Mouse (Mus musculus): ENCODE results near the gene Phf10. TPM values are rescaled to one million over a fixed set of nuclear protein-coding genes. Genes with fewer than 3 reads are reported as not detected.

The Phf10 gene
- 157 TPM for polyA plus RNA-seq (2014; fragmentation: Illumina TruSeq; extraction: RNeasy Lipid Tissue Mini Kit (QIAGEN cat#74804))

GRCm38 (mm10) chr17:14960951-14961556, at the start of gene Phf10:
TSS of gene Phf10 (minus strand) at chr17:14961273.

DNA sequence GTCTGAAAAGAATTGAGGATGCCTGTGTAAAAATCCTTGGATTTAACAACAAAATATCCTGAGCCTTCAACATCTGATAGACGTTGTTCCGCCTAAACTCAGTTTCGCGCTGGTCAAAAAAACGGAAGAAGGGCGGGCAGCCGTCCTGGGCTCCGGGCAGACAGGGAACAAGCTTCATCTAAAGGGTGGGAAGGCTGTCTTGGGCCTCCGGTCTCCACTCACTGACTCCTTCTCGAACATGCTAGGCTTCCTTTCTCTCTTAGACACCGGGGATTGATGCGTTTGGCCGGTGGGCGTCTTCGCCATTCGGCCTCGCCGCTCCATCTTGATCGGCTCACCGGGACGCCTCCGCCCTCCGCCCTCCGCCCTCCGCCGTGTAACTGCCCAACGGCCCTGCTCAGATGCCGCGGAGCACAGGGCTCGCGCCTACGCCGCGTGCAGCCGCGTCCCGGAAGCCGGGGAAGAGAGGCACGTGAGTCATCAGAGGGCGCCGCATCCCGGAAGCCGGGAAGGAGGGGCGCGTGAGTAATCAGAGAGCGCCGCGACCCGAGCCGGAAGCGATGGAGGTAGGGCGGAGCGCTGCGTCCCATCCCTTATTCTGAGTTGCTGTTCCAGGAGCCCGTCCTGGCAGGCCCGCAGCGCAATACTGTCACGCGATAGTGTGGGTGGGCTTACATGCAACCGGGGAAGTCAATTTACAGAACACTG, 48.8 kb upstream of the Phf10 start, which contains the start of gene Gm3435:
Gene Gm3435 (plus strand): TSS at position 471 of the 708 bp plus-strand sequence.

GRCm38 (mm10) chr17:14978362-14979038, 17.4 kb upstream of the Phf10 start, which contains the start of the genes 9030025P20Rik and Gm3417:
TSS of gene 9030025P20Rik (plus strand) at chr17:14978468.
TSS of gene Gm3417 (minus strand) at chr17:14978790.

DNA sequence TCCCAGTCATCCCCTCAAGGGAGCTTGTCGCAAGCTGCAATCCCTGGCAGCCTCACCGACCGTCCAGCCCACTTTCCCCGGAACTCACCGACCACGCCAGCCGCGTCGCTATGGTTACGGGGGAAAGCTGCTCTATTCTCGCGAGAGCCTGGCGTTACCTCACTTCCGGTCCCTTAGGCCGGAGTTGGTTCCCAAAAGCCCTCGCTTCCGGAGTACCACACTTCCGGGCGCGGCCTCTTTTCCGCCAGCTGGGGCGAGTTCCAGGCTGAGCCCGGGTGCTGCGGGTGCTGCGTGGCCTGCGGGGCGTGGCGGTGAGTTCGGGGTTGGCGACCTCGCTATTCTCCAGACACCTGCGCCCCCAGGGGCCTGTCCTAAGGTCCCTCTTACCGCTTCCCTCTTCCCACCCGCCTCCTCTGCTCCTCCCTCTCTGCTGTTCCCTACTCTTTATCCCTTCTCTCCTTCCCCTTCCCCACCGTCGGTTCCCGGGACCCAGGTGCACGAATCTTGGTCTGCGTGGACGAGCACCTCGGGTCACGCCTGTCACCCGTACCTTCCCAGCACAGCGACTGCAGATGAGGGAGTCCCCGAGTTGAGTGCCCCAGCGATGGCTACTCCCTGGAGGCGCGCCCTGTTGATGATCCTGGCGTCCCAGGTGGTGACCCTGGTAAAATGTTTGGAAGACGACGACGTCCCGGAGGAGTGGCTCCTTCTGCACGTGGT, 17.9 kb downstream of the Phf10 start, which contains the start of the genes Wdr27 and 1600012H06Rik:
Gene Wdr27 (minus strand): TSS at position 150 of the 720 bp plus-strand sequence.
Gene 1600012H06Rik (plus strand): TSS at position 176 of the 720 bp plus-strand sequence.

Other genes starting within 250 kb of the Phf10 start
- 2.6 TPM for gene Wdr27, start 18.1 kb downstream of the Phf10 start, polyA plus RNA-seq (2014; fragmentation: Illumina TruSeq; extraction: RNeasy Lipid Tissue Mini Kit (QIAGEN cat#74804))
- 167 TPM for gene 1600012H06Rik, start 18.1 kb downstream of the Phf10 start, polyA plus RNA-seq (2014; fragmentation: Illumina TruSeq; extraction: RNeasy Lipid Tissue Mini Kit (QIAGEN cat#74804))
- gene 9030025P20Rik, start 17.2 kb upstream of the Phf10 start, polyA plus RNA-seq (2014; fragmentation: Illumina TruSeq; extraction: RNeasy Lipid Tissue Mini Kit (QIAGEN cat#74804)), result 2.7 TPM
- gene Gm3417, start 17.5 kb upstream of the Phf10 start, polyA plus RNA-seq (2014; fragmentation: Illumina TruSeq; extraction: RNeasy Lipid Tissue Mini Kit (QIAGEN cat#74804)), result 1.9 TPM
- gene Gm3435, start 48.9 kb upstream of the Phf10 start, polyA plus RNA-seq (2014; fragmentation: Illumina TruSeq; extraction: RNeasy Lipid Tissue Mini Kit (QIAGEN cat#74804)), result 1.8 TPM
- gene Ermard, start 79.9 kb upstream of the Phf10 start, polyA plus RNA-seq (2014; fragmentation: Illumina TruSeq; extraction: RNeasy Lipid Tissue Mini Kit (QIAGEN cat#74804)), result 36.2 TPM
- gene Tcte3, start 80.2 kb upstream of the Phf10 start, polyA plus RNA-seq (2014; fragmentation: Illumina TruSeq; extraction: RNeasy Lipid Tissue Mini Kit (QIAGEN cat#74804)), result 5.4 TPM
- gene Gm3448, start 80.3 kb upstream of the Phf10 start, polyA plus RNA-seq (2014; fragmentation: Illumina TruSeq; extraction: RNeasy Lipid Tissue Mini Kit (QIAGEN cat#74804)), result 1.6 TPM